Mouse (Mus musculus): ENCODE data around the gene Gpr45. TPM values are rescaled to one million over a fixed set of nuclear protein-coding genes. Genes with fewer than 3 reads are reported as not detected.

Gene Gpr45
- polyA plus RNA-seq, 1 experiment, result not detected

DNA sequence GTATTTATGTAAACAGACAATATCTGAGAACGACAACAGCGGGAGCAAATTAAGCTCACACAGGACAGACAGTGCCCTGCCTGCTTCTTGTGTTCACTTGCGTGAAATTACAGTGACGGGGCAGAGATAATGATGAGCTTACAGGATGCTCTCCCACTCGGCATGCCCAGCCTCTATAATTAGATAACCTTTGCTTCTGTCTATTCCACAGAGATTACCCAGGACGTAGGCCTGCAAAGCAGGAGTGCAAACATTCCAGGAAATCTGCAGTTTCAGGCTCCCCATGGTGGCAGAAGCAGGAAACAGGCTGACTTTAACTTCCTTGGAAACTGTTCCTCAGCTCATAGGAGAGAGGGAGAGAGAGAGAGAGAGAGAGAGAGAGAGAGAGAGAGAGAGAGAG lies 89.6 kb downstream of the Gpr45 start:
- no peak for TF ChIP-seq CTCF (IDR thresholded peaks at IDR 0.05; ENCODE audit: low read depth, low read length)
- no peak for TF ChIP-seq POLR2A (IDR thresholded peaks at IDR 0.05; ENCODE audit: borderline replicate concordance, low read depth, low read length)
- no peak overlapping the region for H3K27ac ChIP-seq (ENCODE audit: insufficient read depth, low read depth, low read length)
- H3K4me1 ChIP-seq (ENCODE audit: control insufficient read depth, insufficient read depth, low read length), result peaks cover under 1% of the 10 kb centered on the region; the same call in 1 of the 2 replicates
- H3K4me3 ChIP-seq (ENCODE audit: insufficient read depth, low read length), result no peak overlapping the region

DNA sequence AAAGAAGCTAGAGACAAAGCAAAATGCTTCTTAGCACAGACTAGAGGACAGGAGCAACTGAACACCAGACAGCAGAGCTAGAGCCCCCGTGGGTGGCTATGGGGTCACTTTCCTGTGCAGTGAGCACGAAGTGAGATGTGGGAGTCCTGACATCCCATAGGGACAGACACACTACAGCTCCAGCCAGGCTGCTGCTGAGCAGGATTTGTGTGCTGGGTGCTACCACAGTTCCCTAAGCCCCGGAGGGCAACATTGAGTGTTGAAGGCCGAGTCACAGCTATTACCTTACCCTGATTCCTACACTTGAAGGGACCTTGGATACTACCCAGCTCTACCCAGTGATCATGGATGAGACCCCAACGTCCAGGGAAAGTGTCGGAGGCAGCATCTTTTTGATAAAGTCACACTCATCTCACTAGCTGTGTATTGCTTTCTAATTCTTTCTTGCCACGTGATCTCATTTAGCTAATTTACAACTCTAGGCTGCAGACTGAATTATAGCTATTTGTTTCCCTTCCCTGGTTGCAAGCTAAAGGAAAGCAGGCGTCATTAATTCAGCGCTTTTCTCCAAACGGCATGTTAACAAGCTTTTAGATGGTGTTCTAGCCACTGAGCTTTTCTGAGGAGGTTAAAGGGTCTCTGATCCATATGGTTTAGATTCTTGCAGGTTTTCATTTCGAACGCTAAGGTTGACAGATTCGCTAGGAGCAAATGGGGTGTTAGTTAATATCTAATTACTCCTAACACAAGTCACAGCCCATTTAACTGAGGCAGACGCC lies 92.7 kb downstream of the Gpr45 start:
- Histone ChIP-seq H3K4me1 (ENCODE audit: control insufficient read depth, insufficient read depth, low read length) (peaks cover 3% of the 10 kb centered on the region; the same call in 1 of the 2 replicates), H3K27ac (ENCODE audit: insufficient read depth, low read depth, low read length) (no peak overlapping the region), H3K4me3 (ENCODE audit: insufficient read depth, low read length) (no peak overlapping the region)
- TF ChIP-seq CTCF (IDR thresholded peaks at IDR 0.05; ENCODE audit: low read depth, low read length), result no peak
- TF ChIP-seq POLR2A (IDR thresholded peaks at IDR 0.05; ENCODE audit: borderline replicate concordance, low read depth, low read length), result no peak

- Histone ChIP-seq H3K27ac (ENCODE audit: insufficient read depth, low read depth, low read length) (no peak overlapping the region), H3K4me1 (ENCODE audit: control insufficient read depth, insufficient read depth, low read length) (peaks cover 3% of the 10 kb centered on the region; the same call in 1 of the 2 replicates), H3K4me3 (ENCODE audit: insufficient read depth, low read length) (no peak overlapping the region)
- TF ChIP-seq CTCF (IDR thresholded peaks at IDR 0.05; ENCODE audit: low read depth, low read length) (no peak), POLR2A (IDR thresholded peaks at IDR 0.05; ENCODE audit: borderline replicate concordance, low read depth, low read length) (no peak)
These were observed 94.3 kb downstream of the Gpr45 start for GRCm38 (mm10) chr1:43046990-43047389.

GRCm38 (mm10) chr1:43047811-43048210 lies 95.1 kb downstream of the Gpr45 start:
- no peak for TF ChIP-seq CTCF (IDR thresholded peaks at IDR 0.05; ENCODE audit: low read depth, low read length)
- no peak for TF ChIP-seq POLR2A (IDR thresholded peaks at IDR 0.05; ENCODE audit: borderline replicate concordance, low read depth, low read length)
- Histone ChIP-seq H3K4me1 (ENCODE audit: control insufficient read depth, insufficient read depth, low read length) (peaks cover 3% of the 10 kb centered on the region; the same call in 1 of the 2 replicates), H3K4me3 (ENCODE audit: insufficient read depth, low read length) (no peak overlapping the region), H3K27ac (ENCODE audit: insufficient read depth, low read depth, low read length) (no peak overlapping the region)

GRCm38 (mm10) chr1:43051903-43052302 lies 99.2 kb downstream of the Gpr45 start:
- H3K4me3 ChIP-seq (ENCODE audit: insufficient read depth, low read length), result no peak overlapping the region
- H3K27ac ChIP-seq (ENCODE audit: insufficient read depth, low read depth, low read length), result no peak overlapping the region
- peaks cover 3% of the 10 kb centered on the region; the same call in 1 of the 2 replicates for H3K4me1 ChIP-seq (ENCODE audit: control insufficient read depth, insufficient read depth, low read length)
- TF ChIP-seq POLR2A (IDR thresholded peaks at IDR 0.05; ENCODE audit: borderline replicate concordance, low read depth, low read length) (no peak), CTCF (IDR thresholded peaks at IDR 0.05; ENCODE audit: low read depth, low read length) (no peak)

GRCm38 (mm10) chr1:43065615-43066310 lies 113.1 kb downstream of the Gpr45 start:
- TF ChIP-seq CTCF (IDR thresholded peaks at IDR 0.05; ENCODE audit: low read depth, low read length) (peak; percentile 28; the same call in 1 of the 2 replicates), POLR2A (IDR thresholded peaks at IDR 0.05; ENCODE audit: borderline replicate concordance, low read depth, low read length) (no peak)
- peaks cover 4% of the 10 kb centered on the region for H3K4me1 ChIP-seq (ENCODE audit: control insufficient read depth, insufficient read depth, low read length)
- no peak overlapping the region for H3K27ac ChIP-seq (ENCODE audit: insufficient read depth, low read depth, low read length)
- H3K4me3 ChIP-seq (ENCODE audit: insufficient read depth, low read length), result no peak overlapping the region

DNA sequence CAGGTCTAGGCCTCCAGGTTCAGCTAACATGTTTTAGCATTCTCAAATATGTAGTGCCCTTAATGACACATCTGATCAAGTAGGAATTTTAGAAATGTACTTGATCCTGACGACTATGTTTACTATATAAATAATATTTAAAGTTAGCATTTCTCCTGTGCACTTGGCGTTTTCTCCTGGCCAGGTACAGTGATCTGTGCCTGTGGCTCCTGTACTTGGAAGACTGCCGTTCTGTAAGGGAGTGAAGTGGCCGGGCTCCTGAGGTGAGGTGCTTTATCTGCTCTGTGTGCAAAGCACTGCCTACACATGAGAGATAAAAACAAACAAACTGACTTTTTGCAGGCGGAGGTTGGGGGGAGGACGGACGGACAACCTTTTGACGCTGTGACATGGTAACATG lies 113.9 kb downstream of the Gpr45 start:
- peaks cover 12% of the 10 kb centered on the region for H3K4me1 ChIP-seq (ENCODE audit: control insufficient read depth, insufficient read depth, low read length)
- TF ChIP-seq POLR2A (IDR thresholded peaks at IDR 0.05; ENCODE audit: borderline replicate concordance, low read depth, low read length), result no peak
- TF ChIP-seq CTCF (IDR thresholded peaks at IDR 0.05; ENCODE audit: low read depth, low read length), result no peak
- H3K27ac ChIP-seq (ENCODE audit: insufficient read depth, low read depth, low read length), result no peak overlapping the region
- no peak overlapping the region for H3K4me3 ChIP-seq (ENCODE audit: insufficient read depth, low read length)

GRCm38 (mm10) chr1:43067551-43067950 lies 114.9 kb downstream of the Gpr45 start:
- peaks cover 12% of the 10 kb centered on the region for H3K4me1 ChIP-seq (ENCODE audit: control insufficient read depth, insufficient read depth, low read length)
- no peak overlapping the region for H3K27ac ChIP-seq (ENCODE audit: insufficient read depth, low read depth, low read length)
- no peak for TF ChIP-seq CTCF (IDR thresholded peaks at IDR 0.05; ENCODE audit: low read depth, low read length)
- no peak for TF ChIP-seq POLR2A (IDR thresholded peaks at IDR 0.05; ENCODE audit: borderline replicate concordance, low read depth, low read length)
- H3K4me3 ChIP-seq (ENCODE audit: insufficient read depth, low read length), result no peak overlapping the region

GRCm38 (mm10) chr1:43070726-43071125 lies 118.1 kb downstream of the Gpr45 start:
- Histone ChIP-seq H3K27ac (ENCODE audit: insufficient read depth, low read depth, low read length) (no peak overlapping the region), H3K4me3 (ENCODE audit: insufficient read depth, low read length) (no peak overlapping the region), H3K4me1 (ENCODE audit: control insufficient read depth, insufficient read depth, low read length) (peaks cover 12% of the 10 kb centered on the region)
- TF ChIP-seq POLR2A (IDR thresholded peaks at IDR 0.05; ENCODE audit: borderline replicate concordance, low read depth, low read length), result no peak
- no peak for TF ChIP-seq CTCF (IDR thresholded peaks at IDR 0.05; ENCODE audit: low read depth, low read length)

DNA sequence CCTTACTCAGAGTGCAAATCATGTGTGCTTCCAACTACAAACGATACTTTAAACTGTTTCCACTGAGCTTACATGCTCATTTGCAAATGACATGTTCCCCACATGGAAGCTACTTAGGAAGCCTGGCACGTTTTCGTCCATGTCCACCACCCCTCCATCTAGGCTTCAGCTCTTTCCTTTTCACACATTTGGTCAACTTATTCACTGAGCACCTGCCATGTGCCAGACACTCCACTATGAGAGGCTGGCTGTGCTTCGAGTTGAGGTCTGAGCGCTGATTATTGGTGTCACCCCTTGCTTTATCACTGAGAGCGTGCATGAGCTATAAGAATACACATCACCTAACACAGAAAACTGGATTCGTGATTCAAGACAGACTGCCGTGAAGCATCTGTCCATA lies 119.4 kb downstream of the Gpr45 start:
- Histone ChIP-seq H3K4me1 (ENCODE audit: control insufficient read depth, insufficient read depth, low read length) (peaks cover 12% of the 10 kb centered on the region), H3K4me3 (ENCODE audit: insufficient read depth, low read length) (no peak overlapping the region), H3K27ac (ENCODE audit: insufficient read depth, low read depth, low read length) (no peak overlapping the region)
- TF ChIP-seq POLR2A (IDR thresholded peaks at IDR 0.05; ENCODE audit: borderline replicate concordance, low read depth, low read length) (no peak), CTCF (IDR thresholded peaks at IDR 0.05; ENCODE audit: low read depth, low read length) (no peak)
